ENCODE assay signal across 8 mouse cellular contexts in genomic region chr1:153740145-153740544, GRCm38 (mm10). TPM values are rescaled to one million over a fixed set of nuclear protein-coding genes. Genes with fewer than 3 reads are reported as not detected.
DNase-seq lines count a peak whose midpoint lies in the region; ATAC-seq and TF ChIP-seq lines count a peak whose summit lies in the region.

TSS of gene Rgs16 (plus strand) at chr1:153740349.

- H3K27me3 ChIP-seq in intestine, embryonic 15.5 days (replicated peaks) = peaks cover 39% of the 10 kb centered on the region
- peaks cover 48% of the 10 kb centered on the region for H3K27me3 ChIP-seq in limb, embryonic 12.5 days
- peaks cover 37% of the 10 kb centered on the region for H3K27me3 ChIP-seq in midbrain, embryonic 12.5 days
- H3K27me3 ChIP-seq in spleen, adult 2 months (ENCODE audit: control insufficient read depth, insufficient read depth, low read length) = peaks cover 5% of the 10 kb centered on the region

- H3K36me3 ChIP-seq in intestine, embryonic 15.5 days = no peaks in the 10 kb centered on the region
- 0 out of 2 replicates have a peak, but pooled peaks cover 3% of the 10 kb centered on the region for H3K36me3 ChIP-seq in limb, embryonic 12.5 days
- peaks cover 11% of the 10 kb centered on the region; the same call in 1 of the 2 replicates for H3K36me3 ChIP-seq in midbrain, embryonic 12.5 days
- H3K36me3 ChIP-seq in spleen, adult 2 months (ENCODE audit: control insufficient read depth, insufficient read depth, low read length) = no peaks in the 10 kb centered on the region

- TF ChIP-seq CTCF in cortical plate, adult 2 months (IDR thresholded peaks at IDR 0.05; ENCODE audit: extremely low read depth, insufficient read depth, low read length) = no peak
- no peak for TF ChIP-seq CTCF in spleen, adult 2 months (IDR thresholded peaks at IDR 0.05; ENCODE audit: extremely low read depth, insufficient read depth, insufficient read length, insufficient replicate concordance)

- peaks cover 7% of the 10 kb centered on the region for H3K4me1 ChIP-seq in cortical plate, adult 2 months (ENCODE audit: control insufficient read depth, insufficient read depth, low read length)
- peaks cover 4% of the 10 kb centered on the region; the same call in 1 of the 2 replicates for H3K4me1 ChIP-seq in intestine, embryonic 15.5 days (replicated peaks)
- peaks cover 32% of the 10 kb centered on the region for H3K4me1 ChIP-seq in limb, embryonic 12.5 days (replicated peaks)
- peaks cover 67% of the 10 kb centered on the region for H3K4me1 ChIP-seq in midbrain, embryonic 12.5 days
- no peaks in the 10 kb centered on the region; the same call in 1 of the 2 replicates for H3K4me1 ChIP-seq in spleen, adult 2 months (ENCODE audit: control insufficient read depth, insufficient read depth, insufficient read length)

- peak within 1 kb of the TSS; percentile 70 for H3K4me3 ChIP-seq in cortical plate, adult 2 months (ENCODE audit: insufficient read depth, low read length)
- peak within 1 kb of the TSS; percentile 37 for H3K4me3 ChIP-seq in intestine, embryonic 15.5 days (replicated peaks)
- peak within 1 kb of the TSS; percentile 42 for H3K4me3 ChIP-seq in limb, embryonic 12.5 days (replicated peaks)
- H3K4me3 ChIP-seq in midbrain, embryonic 12.5 days = peak within 1 kb of the TSS; percentile 51
- peak within 1 kb of the TSS; percentile 57 for H3K4me3 ChIP-seq in spleen, adult 2 months (ENCODE audit: extremely low read depth, insufficient read depth, insufficient read length)

- H3K9ac ChIP-seq in intestine, embryonic 15.5 days = peak within 1 kb of the TSS; percentile 32
- peak within 1 kb of the TSS; percentile 62 for H3K9ac ChIP-seq in limb, embryonic 12.5 days (replicated peaks)
- peak within 1 kb of the TSS; percentile 62 for H3K9ac ChIP-seq in midbrain, embryonic 12.5 days (replicated peaks)

- WGBS in intestine, embryonic 15.5 days = under 1% methylated on average over 28 of the region's 28 CpGs
- 0% methylated on average over 28 of the region's 28 CpGs for WGBS in limb, embryonic 12.5 days
- under 1% methylated on average over 27 of the region's 28 CpGs for WGBS in midbrain, embryonic 12.5 days
- under 1% methylated on average over 28 of the region's 28 CpGs for WGBS in spleen, adult 2 months

- H3K4me2 ChIP-seq in intestine, embryonic 15.5 days (replicated peaks) = peak within 1 kb of the TSS; percentile 83
- H3K4me2 ChIP-seq in limb, embryonic 12.5 days = peak within 1 kb of the TSS; percentile 82
- peak within 1 kb of the TSS; percentile 71 for H3K4me2 ChIP-seq in midbrain, embryonic 12.5 days (replicated peaks)

- no peaks in the 10 kb centered on the region for H3K9me3 ChIP-seq in intestine, embryonic 15.5 days
- no peaks in the 10 kb centered on the region for H3K9me3 ChIP-seq in limb, embryonic 12.5 days
- no peaks in the 10 kb centered on the region for H3K9me3 ChIP-seq in midbrain, embryonic 12.5 days

- no peak within 1 kb of the TSS for H3K27ac ChIP-seq in cortical plate, adult 2 months (ENCODE audit: insufficient read depth, low read length)
- no peak within 1 kb of the TSS for H3K27ac ChIP-seq in intestine, embryonic 15.5 days
- H3K27ac ChIP-seq in limb, embryonic 12.5 days = no peak within 1 kb of the TSS
- H3K27ac ChIP-seq in midbrain, embryonic 12.5 days (replicated peaks) = peak within 1 kb of the TSS; percentile 11; the same call in 1 of the 2 replicates
- H3K27ac ChIP-seq in spleen, adult 2 months (ENCODE audit: insufficient read depth, low read length) = no peak within 1 kb of the TSS

- peak; percentile 91 for TF ChIP-seq POLR2A in cortical plate, adult 2 months (IDR thresholded peaks at IDR 0.05; ENCODE audit: extremely low read depth, insufficient read depth, low read length)
- TF ChIP-seq POLR2A in spleen, adult 2 months (IDR thresholded peaks at IDR 0.05; ENCODE audit: low read depth, low read length) = no peak

- DNase-seq in adrenal gland, adult 2 months = peak; percentile 93
- peak in 1 of 2 experiments; percentile 72 for DNase-seq in spleen, adult 2 months (ENCODE audit: low read depth in 1 of 2, low spot score in 2 of 2)

- ATAC-seq in granulocyte monocyte progenitor cell, adult 5-6 weeks (replicated peaks; ENCODE audit: poor library complexity, severe bottlenecking) = peak; percentile 78
- ATAC-seq in intestine, embryonic 15.5 days = peak; percentile 83
- peak; percentile 53; the same call in 1 of the 2 replicates for ATAC-seq in limb, embryonic 12.5 days (ENCODE audit: insufficient number of reproducible peaks, insufficient read depth, low FRiP score, low TSS enrichment, low read depth)
- peak; percentile 78 for ATAC-seq in midbrain, embryonic 12.5 days (ENCODE audit: low FRiP score, low read depth)
- ATAC-seq in monocyte, adult 5-6 weeks (replicated peaks; ENCODE audit: insufficient number of reproducible peaks, low FRiP score, low TSS enrichment, poor library complexity, severe bottlenecking) = no peak

RNA-seq across cellular contexts. Expression of gene Rgs16, which starts in this region (rescaled TPM):
- 1 to 10 TPM; 2.1 to 4.5 TPM for total RNA-seq in adrenal gland, adult 2 months (2021)
- 0.61 and 0.95 TPM in 2 replicates for polyA plus RNA-seq in adrenal gland, adult 2 months (2012; rRNA removed)
- polyA plus RNA-seq in cortical plate, adult 2 months (2012; rRNA removed) = 10.9 and 13.4 TPM in 2 replicates
- not detected in 2 replicates for total RNA-seq in granulocyte monocyte progenitor cell, adult 5-6 weeks (2014; fragmentation: Nextera tagmentation)
- 0.17 TPM in 1 of 2 replicates, not detected in the other for total RNA-seq in granulocyte monocyte progenitor cell, adult 5-6 weeks (2017)
- polyA plus RNA-seq in intestine, embryonic 15.5 days (2015; fragmentation: Nextera tagmentation; extraction: Ambion mirVana) = 4.8 and 5.1 TPM in 2 replicates
- polyA plus RNA-seq in limb, embryonic 12.5 days (2016; fragmentation: Nextera tagmentation; extraction: Ambion mirVana) = 16.8 and 18.7 TPM in 2 replicates
- polyA plus RNA-seq in midbrain, embryonic 12.5 days (2016; fragmentation: Nextera tagmentation; extraction: Ambion mirVana) = 46.3 and 53.3 TPM in 2 replicates
- polyA plus RNA-seq in spleen, adult 2 months (2012; rRNA removed) = 0.88 and 1.2 TPM in 2 replicates
- 6.7 to 7.3 TPM (median 7.1 TPM) in 3 replicates for total RNA-seq in monocyte, adult 5-6 weeks (2017)

Comparison
In these comparisons a context has a peak if more than half of its experiments do, and no peak if none do; other contexts are left out.
1. Peak in ATAC-seq in granulocyte monocyte progenitor cell, adult 5-6 weeks; RNA of the gene not detected or under 1 TPM.